Mouse (Mus musculus): ENCODE data around the gene Gm6710.
"Not testable (repeated sequence)": the region's sequence is repeated elsewhere in the genome, so short reads cannot be mapped to it uniquely, and the experiment has no call there.

The Gm6710 gene

GRCm38 (mm10) chr2:175869024-175869423, at the start of gene Gm6710:
Gm6710 (plus strand) TSS chr2:175869219.
- DNase-seq (ENCODE audit: low read depth, low spot score): not testable (repeated sequence)

All from mesoderm, embryonic 11.5 days (tissue).